Mouse (Mus musculus) hindbrain, embryonic 13.5 days (tissue): ENCODE measurements around the gene 4921524J17Rik. TPM values are rescaled to one million over a fixed set of nuclear protein-coding genes. Genes with fewer than 3 reads are reported as not detected.

Experiments used
- ATAC-seq: fragments of 200-750 bp; cut with Nextera tagmentation; 2 replicates; pipeline ENCODE4 v1.8.0; 2017; ENCODE audit warnings: moderate TSS enrichment; ENCODE audit not compliant: low FRiP score
- H3K27ac ChIP-seq: fragments of 300-500 bp; sonication (generic); 2 replicates; pipeline ENCODE4 v1.5.1; 2015; ENCODE audit warnings: inconsistent platforms, mild to moderate bottlenecking, moderate library complexity
- H3K27me3 ChIP-seq: fragments of 300-500 bp; sonication (generic); 2 replicates; pipeline ENCODE4 v1.6.1; 2015; ENCODE audit warnings: mild to moderate bottlenecking, inconsistent platforms
- H3K36me3 ChIP-seq: fragments of 300-500 bp; sonication (generic); 2 replicates; pipeline ENCODE4 v1.6.1; 2015; ENCODE audit warnings: mild to moderate bottlenecking, inconsistent platforms
- H3K4me1 ChIP-seq: fragments of 300-500 bp; sonication (generic); replicated peaks from 2 replicates; pipeline ENCODE4 v1.6.1; 2015; ENCODE audit warnings: inconsistent platforms
- H3K4me2 ChIP-seq: fragments of 300-500 bp; sonication (generic); 2 replicates; pipeline ENCODE4 v1.6.1; 2015; ENCODE audit warnings: inconsistent platforms, mild to moderate bottlenecking, moderate library complexity
- H3K4me3 ChIP-seq: fragments of 300-500 bp; sonication (generic); 2 replicates; pipeline ENCODE4 v1.5.1; 2015; ENCODE audit warnings: mild to moderate bottlenecking, inconsistent platforms
- H3K9ac ChIP-seq: fragments of 300-500 bp; sonication (generic); 2 replicates; pipeline ENCODE4 v1.6.1; 2015; ENCODE audit warnings: mild to moderate bottlenecking, inconsistent platforms
- H3K9me3 ChIP-seq: fragments of 300-500 bp; sonication (generic); 2 replicates; pipeline ENCODE4 v1.6.1; 2016; ENCODE audit warnings: inconsistent platforms
- WGBS: fragments of 180-500 bp; shearing (Covaris S2); methylation state at CpG from one replicate; pipeline ENCODE4 v1.1.7; 2015; 5-methylcytosine and 5-hydroxymethylcytosine counted together
- polyA plus RNA-seq: library from polyadenylated mRNA; unstranded; fragments of >200 nt; fragmentation: Nextera tagmentation; extraction: Ambion mirVana; gene quantifications from 2 replicates; pipeline ENCODE4 v1.2.1, GENCODE M21; 2015

The 4921524J17Rik gene
- 42.5 and 46.7 TPM in 2 replicates for polyA plus RNA-seq

DNA sequence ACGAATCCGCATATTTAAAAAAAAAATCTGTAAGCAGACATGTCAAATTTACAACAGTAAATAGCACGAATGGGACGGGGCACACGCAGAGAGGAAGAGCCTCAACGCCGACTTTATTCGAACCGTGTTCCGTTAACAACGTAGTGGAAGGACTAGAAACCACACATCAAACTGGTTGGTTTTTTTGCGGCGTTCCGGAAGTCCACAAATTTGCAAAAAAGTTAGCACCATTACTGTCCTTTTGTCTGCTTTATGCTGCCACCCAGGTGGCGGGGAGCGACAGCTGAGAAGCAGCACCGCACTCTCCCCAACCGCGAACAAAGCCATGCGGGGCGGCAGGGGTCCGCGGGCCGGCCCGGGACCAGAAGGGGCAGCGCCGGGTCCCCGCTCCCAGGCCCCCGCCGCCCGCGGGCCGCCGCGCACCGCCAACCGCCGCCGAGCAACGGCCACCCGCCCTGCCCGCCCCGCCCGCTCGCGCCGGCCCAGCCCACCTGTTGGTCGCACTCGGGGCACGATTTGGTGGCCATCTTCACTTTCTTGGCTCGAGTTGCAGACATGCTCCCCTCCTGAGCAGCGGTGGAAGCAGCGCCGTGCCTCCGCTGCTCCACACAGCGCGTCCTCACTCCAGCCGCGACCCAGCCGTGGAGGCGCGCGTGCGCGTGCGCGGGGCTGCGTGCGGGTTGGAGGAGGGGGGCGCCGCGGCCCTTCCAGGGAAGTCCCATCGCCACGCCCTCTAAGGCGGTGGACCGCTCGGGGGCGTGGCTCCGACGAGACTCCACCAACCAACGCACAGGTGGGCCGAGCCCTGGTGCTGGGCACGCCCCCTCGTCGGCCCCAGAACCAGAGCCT lies at the start of gene 4921524J17Rik:
TSS of gene 4921524J17Rik (minus strand) at position 666 of the 849 bp plus-strand sequence.
- peak; percentile 99 for ATAC-seq
- Histone ChIP-seq H3K36me3 (no peaks in the 10 kb centered on the region), H3K27me3 (peaks cover 2% of the 10 kb centered on the region; the same call in 1 of the 2 replicates), H3K4me3 (peak within 1 kb of the TSS; percentile 71), H3K27ac (peak within 1 kb of the TSS; percentile 95), H3K4me2 (peak within 1 kb of the TSS; percentile 58), H3K4me1 (peaks cover 30% of the 10 kb centered on the region), H3K9me3 (no peaks in the 10 kb centered on the region), H3K9ac (peak within 1 kb of the TSS; percentile 83)
- under 1% methylated on average over 75 of the region's 85 CpGs for WGBS

DNA sequence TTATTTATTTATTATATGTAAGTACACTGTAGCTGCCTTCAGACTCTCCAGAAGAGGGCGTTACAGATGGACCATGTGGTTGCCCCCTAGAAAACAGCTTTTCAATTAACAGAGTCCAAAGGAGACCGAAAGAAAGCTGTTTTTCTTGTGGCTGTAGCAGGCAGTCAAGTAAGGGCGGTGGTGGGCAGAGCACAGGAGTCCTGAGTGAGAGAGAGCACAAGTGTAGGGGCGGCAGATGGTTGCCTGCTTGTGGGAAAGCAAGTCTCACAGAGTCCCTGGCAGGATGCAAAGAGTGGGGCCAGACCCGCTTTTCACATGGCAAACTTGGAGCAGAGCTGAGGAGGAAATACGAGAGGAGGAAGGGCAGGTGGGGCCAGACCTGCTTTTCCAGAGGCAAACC lies 49.8 kb upstream of the 4921524J17Rik start:
- Histone ChIP-seq H3K27me3 (no peaks in the 10 kb centered on the region), H3K4me3 (no peak overlapping the region), H3K4me1 (peaks cover 6% of the 10 kb centered on the region), H3K4me2 (no peak overlapping the region), H3K9me3 (no peaks in the 10 kb centered on the region), H3K27ac (no peak overlapping the region), H3K9ac (no peak overlapping the region), H3K36me3 (no peaks in the 10 kb centered on the region)
- no peak for ATAC-seq
- WGBS = 73% methylated on average over 6 of the region's 6 CpGs

- 0 out of 2 replicates have a peak, but pooled peaks have one; percentile 24 for ATAC-seq
- no peaks in the 10 kb centered on the region for H3K9me3 ChIP-seq
- no peak overlapping the region for H3K9ac ChIP-seq
- H3K4me1 ChIP-seq = peaks cover 6% of the 10 kb centered on the region
- no peak overlapping the region for H3K27ac ChIP-seq
- WGBS = 28% methylated on average over 10 of the region's 10 CpGs
- H3K36me3 ChIP-seq = no peaks in the 10 kb centered on the region
- H3K4me3 ChIP-seq = no peak overlapping the region
- H3K27me3 ChIP-seq = no peaks in the 10 kb centered on the region
- peak overlapping the region; percentile 34 for H3K4me2 ChIP-seq
These were observed 49.3 kb upstream of the 4921524J17Rik start for GRCm38 (mm10) chr8:85481900-85482299.

GRCm38 (mm10) chr8:85479710-85480109 lies 47.1 kb upstream of the 4921524J17Rik start:
- Histone ChIP-seq H3K9me3 (no peaks in the 10 kb centered on the region), H3K9ac (no peak overlapping the region), H3K27ac (no peak overlapping the region), H3K4me1 (peaks cover 6% of the 10 kb centered on the region), H3K36me3 (no peaks in the 10 kb centered on the region), H3K4me2 (no peak overlapping the region), H3K4me3 (no peak overlapping the region), H3K27me3 (no peaks in the 10 kb centered on the region)
- WGBS = 95% methylated on average over 2 of the region's 2 CpGs
- no peak for ATAC-seq

- H3K4me2 ChIP-seq = no peak overlapping the region
- H3K27me3 ChIP-seq = no peaks in the 10 kb centered on the region
- WGBS = 74% methylated on average over 2 of the region's 2 CpGs
- no peaks in the 10 kb centered on the region for H3K9me3 ChIP-seq
- H3K4me1 ChIP-seq = peaks cover 6% of the 10 kb centered on the region
- no peaks in the 10 kb centered on the region for H3K36me3 ChIP-seq
- no peak for ATAC-seq
- no peak overlapping the region for H3K27ac ChIP-seq
- no peak overlapping the region for H3K4me3 ChIP-seq
- no peak overlapping the region for H3K9ac ChIP-seq
These were observed 45.8 kb upstream of the 4921524J17Rik start for GRCm38 (mm10) chr8:85478397-85478796.

DNA sequence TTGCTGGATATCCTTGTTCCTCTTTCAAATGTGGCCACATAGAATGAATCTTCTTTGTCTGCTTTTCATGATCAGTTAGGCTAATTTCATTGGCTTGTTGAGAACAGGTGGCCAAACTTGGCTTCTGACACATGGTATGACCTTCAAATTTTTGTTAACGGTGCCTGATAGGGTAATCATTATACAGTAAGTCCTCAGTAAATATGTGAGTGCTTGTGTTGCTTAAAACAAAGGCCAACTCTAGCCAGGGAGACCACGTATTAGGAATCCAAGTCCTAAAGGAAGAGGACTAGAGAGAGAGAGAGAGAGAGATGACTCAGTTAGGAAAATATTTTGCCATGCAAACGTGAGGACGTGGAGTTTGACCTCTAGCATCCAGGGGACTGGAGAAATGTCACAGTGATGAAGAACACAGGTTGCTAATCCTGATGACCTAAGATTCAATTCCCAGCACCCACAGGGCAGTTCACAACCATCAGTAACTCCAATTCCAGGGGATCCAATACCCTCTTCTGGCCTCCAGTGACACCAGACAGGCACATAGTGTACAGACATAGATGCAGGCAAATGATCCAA lies 44.4 kb upstream of the 4921524J17Rik start:
- Histone ChIP-seq H3K27me3 (no peaks in the 10 kb centered on the region), H3K27ac (no peak overlapping the region), H3K4me3 (no peak overlapping the region), H3K9ac (no peak overlapping the region), H3K4me1 (peaks cover 5% of the 10 kb centered on the region), H3K4me2 (no peak overlapping the region), H3K36me3 (no peaks in the 10 kb centered on the region), H3K9me3 (no peaks in the 10 kb centered on the region)
- ATAC-seq = no peak
- WGBS = 82% methylated on average over 4 of the region's 4 CpGs

GRCm38 (mm10) chr8:85474924-85475323 lies 42.3 kb upstream of the 4921524J17Rik start:
- Histone ChIP-seq H3K4me2 (no peak overlapping the region), H3K9ac (no peak overlapping the region), H3K27me3 (no peaks in the 10 kb centered on the region), H3K9me3 (no peaks in the 10 kb centered on the region), H3K4me1 (no peaks in the 10 kb centered on the region), H3K27ac (no peak overlapping the region), H3K36me3 (no peaks in the 10 kb centered on the region), H3K4me3 (no peak overlapping the region)
- 92% methylated on average over 3 of the region's 3 CpGs for WGBS
- ATAC-seq = no peak

- Histone ChIP-seq H3K4me1 (no peaks in the 10 kb centered on the region), H3K27me3 (no peaks in the 10 kb centered on the region), H3K27ac (no peak overlapping the region), H3K4me2 (no peak overlapping the region), H3K9ac (no peak overlapping the region), H3K9me3 (no peaks in the 10 kb centered on the region), H3K4me3 (no peak overlapping the region), H3K36me3 (no peaks in the 10 kb centered on the region)
- WGBS = 86% methylated on average over 4 of the region's 4 CpGs
- ATAC-seq = no peak
These were observed 40.6 kb upstream of the 4921524J17Rik start for GRCm38 (mm10) chr8:85473246-85473645.

DNA sequence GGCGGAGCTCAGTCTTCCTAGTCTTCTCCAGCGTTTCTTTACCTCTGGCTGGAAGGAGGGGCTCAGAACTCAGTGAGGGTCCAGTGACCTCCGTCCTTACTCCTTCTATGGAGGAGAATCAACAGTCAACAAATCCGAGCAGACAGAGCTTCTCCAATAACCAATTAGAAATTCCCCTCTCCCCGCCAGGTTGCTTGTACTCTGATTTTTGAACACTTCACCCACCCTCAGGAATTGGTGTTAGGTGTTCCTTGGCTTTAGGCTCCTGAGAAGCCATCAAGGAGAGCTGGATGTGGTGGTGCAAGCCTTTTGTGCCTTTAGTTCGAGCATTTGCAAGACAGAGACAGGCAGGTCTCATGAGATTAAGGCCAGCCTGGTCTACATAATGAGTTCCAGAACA lies 40.2 kb upstream of the 4921524J17Rik start:
- Histone ChIP-seq H3K4me3 (no peak overlapping the region), H3K27ac (no peak overlapping the region), H3K4me1 (no peaks in the 10 kb centered on the region), H3K36me3 (no peaks in the 10 kb centered on the region), H3K4me2 (no peak overlapping the region), H3K9me3 (no peaks in the 10 kb centered on the region), H3K9ac (no peak overlapping the region), H3K27me3 (no peaks in the 10 kb centered on the region)
- 69% methylated on average over 6 of the region's 6 CpGs for WGBS
- ATAC-seq = no peak

DNA sequence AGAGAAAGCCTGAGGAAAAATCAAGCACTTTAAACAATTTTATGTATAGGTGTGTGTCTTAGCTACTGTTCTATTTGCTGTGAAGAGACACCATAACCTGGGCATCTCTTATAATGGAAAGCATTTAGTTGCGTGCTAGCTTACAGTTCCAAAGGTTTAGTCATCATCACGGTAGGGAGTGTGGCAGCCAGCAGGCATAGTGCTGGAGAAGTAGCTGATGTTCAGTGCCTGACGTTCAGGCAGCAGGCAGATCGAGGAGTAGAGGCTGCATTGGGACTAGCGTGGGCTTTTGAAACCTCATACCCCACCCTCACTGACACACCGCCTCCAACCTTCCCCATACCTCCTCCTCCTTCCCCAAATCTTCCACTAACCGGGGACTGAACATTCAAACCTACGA lies 38.1 kb upstream of the 4921524J17Rik start:
- no peak overlapping the region for H3K4me3 ChIP-seq
- H3K9ac ChIP-seq = no peak overlapping the region
- H3K27me3 ChIP-seq = no peaks in the 10 kb centered on the region
- H3K4me2 ChIP-seq = no peak overlapping the region
- WGBS = 89% methylated on average over 8 of the region's 8 CpGs
- no peaks in the 10 kb centered on the region for H3K36me3 ChIP-seq
- no peaks in the 10 kb centered on the region for H3K9me3 ChIP-seq
- no peak overlapping the region for H3K27ac ChIP-seq
- no peak for ATAC-seq
- H3K4me1 ChIP-seq = no peaks in the 10 kb centered on the region

DNA sequence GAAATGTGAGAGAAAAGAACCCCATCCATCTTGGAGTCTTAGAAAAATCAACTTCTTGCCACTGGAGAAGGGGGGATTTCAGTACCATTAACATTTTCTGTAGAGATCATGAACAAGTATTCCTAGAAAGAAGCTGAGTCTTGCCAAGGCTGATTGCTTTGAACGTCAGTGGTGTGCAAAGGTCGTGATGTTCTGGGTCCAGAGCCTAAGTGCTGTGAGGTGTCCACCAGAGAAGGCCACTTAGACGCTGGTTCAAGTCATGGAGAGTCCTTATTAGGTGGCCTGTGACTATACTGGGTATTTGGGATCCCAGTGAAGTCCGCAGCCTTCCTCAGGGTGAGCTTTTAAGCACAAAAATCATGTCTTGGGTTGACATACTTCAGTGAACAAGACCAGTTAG lies 33.4 kb upstream of the 4921524J17Rik start:
- no peak for ATAC-seq

DNA sequence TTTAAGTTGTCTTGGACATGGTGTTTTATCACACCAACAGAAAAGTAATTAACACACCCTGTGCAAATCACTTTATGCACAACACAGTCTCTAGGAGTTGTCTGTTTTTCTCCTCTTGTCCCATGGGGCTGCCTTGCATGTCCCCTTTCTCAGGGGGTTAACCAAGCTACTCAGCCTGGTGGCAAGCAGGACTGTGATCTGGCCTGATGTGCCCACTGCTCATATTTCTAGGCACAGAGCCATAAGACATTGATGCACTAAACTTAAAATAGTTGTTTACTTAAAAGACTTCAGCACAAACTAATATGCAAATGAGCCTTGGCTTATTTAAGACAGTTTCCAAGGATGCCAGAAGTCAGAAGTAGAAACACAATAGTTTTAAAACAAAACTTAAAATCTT lies 31.7 kb upstream of the 4921524J17Rik start:
- H3K27me3 ChIP-seq = no peaks in the 10 kb centered on the region
- ATAC-seq = no peak
- no peak overlapping the region for H3K27ac ChIP-seq
- no peaks in the 10 kb centered on the region for H3K36me3 ChIP-seq
- no peak overlapping the region for H3K4me3 ChIP-seq
- no peaks in the 10 kb centered on the region for H3K9me3 ChIP-seq
- no peaks in the 10 kb centered on the region for H3K4me1 ChIP-seq
- H3K9ac ChIP-seq = no peak overlapping the region
- no peak overlapping the region for H3K4me2 ChIP-seq

More for the DNA sequence above, 33.4 kb upstream of the 4921524J17Rik start:
- Histone ChIP-seq H3K9me3 (no peaks in the 10 kb centered on the region), H3K4me2 (no peak overlapping the region), H3K4me1 (no peaks in the 10 kb centered on the region), H3K4me3 (no peak overlapping the region), H3K36me3 (no peaks in the 10 kb centered on the region), H3K27ac (no peak overlapping the region), H3K9ac (no peak overlapping the region), H3K27me3 (no peaks in the 10 kb centered on the region)
- WGBS = 88% methylated on average over 4 of the region's 4 CpGs

DNA sequence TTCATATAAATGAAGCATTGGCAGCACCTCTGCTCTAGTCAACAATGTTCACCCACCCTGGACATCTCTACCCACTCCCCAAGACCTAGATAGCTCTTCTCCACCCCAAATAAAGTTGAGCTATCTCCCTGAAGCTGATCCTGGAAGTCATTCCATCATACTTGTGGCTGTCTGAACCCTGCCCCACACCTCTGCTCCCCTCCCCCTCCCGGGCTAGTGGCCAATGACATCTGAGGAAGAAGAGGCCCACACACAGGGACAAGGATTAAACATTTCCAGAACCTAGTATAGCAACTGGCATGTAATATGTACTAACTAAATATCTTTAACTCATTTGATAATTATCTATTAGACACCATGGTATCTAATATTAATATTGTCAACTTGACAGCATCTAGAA lies 29.8 kb upstream of the 4921524J17Rik start:
- WGBS = 100% methylated on average over 1 of the region's 1 CpGs
- ATAC-seq = no peak

More for the DNA sequence above, 29.8 kb upstream of the 4921524J17Rik start:
- H3K27ac ChIP-seq = no peak overlapping the region
- H3K9me3 ChIP-seq = no peaks in the 10 kb centered on the region
- H3K4me1 ChIP-seq = no peaks in the 10 kb centered on the region
- H3K4me2 ChIP-seq = no peak overlapping the region
- no peak overlapping the region for H3K4me3 ChIP-seq
- H3K27me3 ChIP-seq = no peaks in the 10 kb centered on the region
- H3K36me3 ChIP-seq = no peaks in the 10 kb centered on the region
- no peak overlapping the region for H3K9ac ChIP-seq
